Mouse (Mus musculus) bone marrow, adult 2 months (tissue): ENCODE results near the gene Cntn1.

Source experiments
- CTCF ChIP-seq: fragments of 200-500 bp; IDR thresholded peaks from 2 replicates; pipeline ENCODE4 v1.5.1; 2011; ENCODE audit warnings: low read length, control low read depth; ENCODE audit not compliant: control insufficient read depth, insufficient read depth
- POLR2A ChIP-seq: fragments of 200-500 bp; IDR thresholded peaks from 2 replicates; pipeline ENCODE4 v1.6.1; 2011; ENCODE audit warnings: low read depth, mild to moderate bottlenecking, control low read depth, low read length, borderline replicate concordance; ENCODE audit not compliant: control insufficient read depth

DNA sequence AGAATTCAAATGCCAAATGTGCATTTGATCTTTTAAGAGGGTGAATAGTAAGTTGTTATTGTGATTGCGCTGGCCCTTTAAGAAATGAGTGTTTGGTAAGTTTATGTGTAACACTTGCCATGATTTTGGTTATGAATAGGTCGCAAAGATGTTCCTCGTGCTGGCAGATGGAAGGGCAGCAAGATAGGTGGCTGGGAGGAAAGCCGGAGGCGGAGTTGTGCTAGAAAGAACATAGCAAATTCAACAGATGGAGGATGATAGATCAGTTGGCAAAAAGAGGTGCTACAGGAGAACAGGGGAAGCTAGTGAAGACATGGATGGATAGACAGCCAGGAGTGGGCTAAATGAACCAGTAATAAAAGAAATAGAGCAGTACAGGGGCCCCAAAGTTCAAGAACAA, 115.3 kb downstream of the Cntn1 start:
- TF ChIP-seq POLR2A (no peak), CTCF (no peak)
